Mouse (Mus musculus): ENCODE results near the gene Plxna4. TPM values are rescaled to one million over a fixed set of nuclear protein-coding genes. Genes with fewer than 3 reads are reported as not detected.

Gene Plxna4
- total RNA-seq, 1 experiment from 2014 or later, result not detected

DNA sequence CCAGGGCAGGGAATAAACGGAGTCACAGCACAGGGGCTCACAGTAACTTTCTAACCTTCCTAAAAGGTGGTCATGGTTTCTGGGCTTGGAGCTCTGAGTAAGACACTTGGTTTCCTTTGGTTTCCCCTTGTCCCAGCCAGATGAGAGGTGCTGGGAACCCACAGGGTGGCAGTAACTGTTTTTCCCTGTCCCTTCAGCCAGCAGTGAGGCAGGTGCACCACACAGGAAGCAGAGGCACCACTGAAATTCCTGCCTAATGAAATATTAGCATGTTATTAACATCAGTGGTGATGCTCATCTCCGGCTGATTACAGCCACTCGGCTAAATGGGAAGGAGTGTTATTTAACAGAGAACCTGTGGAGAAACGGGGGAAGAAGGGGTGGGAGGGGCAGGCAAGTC is 428.1 kb downstream of the Plxna4 start:
- no peak for ATAC-seq (replicated peaks; ENCODE audit: insufficient number of reproducible peaks, low FRiP score, low TSS enrichment, poor library complexity, severe bottlenecking)

DNA sequence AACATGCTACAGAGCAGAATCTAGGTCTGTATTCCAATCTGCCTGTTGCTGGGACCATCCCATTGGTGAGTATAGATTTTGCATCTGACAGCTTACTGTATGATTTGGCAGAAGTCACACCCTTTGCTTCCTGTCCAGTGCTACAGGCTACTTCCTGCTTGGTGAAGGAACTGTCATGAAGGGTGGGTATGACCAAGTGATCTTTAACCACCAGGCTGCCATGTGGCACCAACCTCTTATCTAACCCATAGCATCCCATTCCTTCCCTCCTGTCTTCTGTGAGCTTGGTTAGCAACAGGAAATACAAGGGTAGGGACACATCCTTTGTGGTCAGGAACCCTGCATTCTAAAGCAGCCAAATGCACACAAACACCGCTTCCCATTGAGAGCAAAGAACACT is 429.6 kb downstream of the Plxna4 start:
- no peak for ATAC-seq (replicated peaks; ENCODE audit: insufficient number of reproducible peaks, low FRiP score, low TSS enrichment, poor library complexity, severe bottlenecking)

- ATAC-seq (replicated peaks; ENCODE audit: insufficient number of reproducible peaks, low FRiP score, low TSS enrichment, poor library complexity, severe bottlenecking), result no peak
Observed at GRCm38 (mm10) chr6:32153170-32153569, 434.8 kb downstream of the Plxna4 start.

- ATAC-seq (replicated peaks; ENCODE audit: insufficient number of reproducible peaks, low FRiP score, low TSS enrichment, poor library complexity, severe bottlenecking), result no peak
Observed at GRCm38 (mm10) chr6:32150836-32151235, 437.2 kb downstream of the Plxna4 start.

DNA sequence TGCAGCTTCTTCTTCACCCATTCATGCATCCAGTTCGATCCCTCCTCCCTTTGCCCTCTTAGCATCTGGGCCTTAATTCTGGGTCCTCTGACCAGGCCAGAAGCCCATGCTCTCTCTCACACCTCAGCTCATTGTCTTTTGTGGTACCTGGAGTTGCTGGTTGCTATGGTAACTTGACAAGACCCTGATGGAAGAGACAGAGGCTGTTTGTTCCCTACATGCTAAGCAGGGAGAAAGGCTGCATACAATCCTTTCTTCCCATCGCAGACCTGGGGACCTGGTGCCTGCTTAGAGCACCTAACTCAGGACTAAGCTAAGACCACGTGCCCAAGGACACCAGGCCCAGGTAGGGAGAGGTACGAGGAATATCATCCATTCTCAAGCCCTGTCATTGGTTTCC is 443.2 kb downstream of the Plxna4 start:
- no peak for ATAC-seq (replicated peaks; ENCODE audit: insufficient number of reproducible peaks, low FRiP score, low TSS enrichment, poor library complexity, severe bottlenecking)

- no peak for ATAC-seq (replicated peaks; ENCODE audit: insufficient number of reproducible peaks, low FRiP score, low TSS enrichment, poor library complexity, severe bottlenecking)
Observed at GRCm38 (mm10) chr6:32139537-32139936, 448.5 kb downstream of the Plxna4 start.

DNA sequence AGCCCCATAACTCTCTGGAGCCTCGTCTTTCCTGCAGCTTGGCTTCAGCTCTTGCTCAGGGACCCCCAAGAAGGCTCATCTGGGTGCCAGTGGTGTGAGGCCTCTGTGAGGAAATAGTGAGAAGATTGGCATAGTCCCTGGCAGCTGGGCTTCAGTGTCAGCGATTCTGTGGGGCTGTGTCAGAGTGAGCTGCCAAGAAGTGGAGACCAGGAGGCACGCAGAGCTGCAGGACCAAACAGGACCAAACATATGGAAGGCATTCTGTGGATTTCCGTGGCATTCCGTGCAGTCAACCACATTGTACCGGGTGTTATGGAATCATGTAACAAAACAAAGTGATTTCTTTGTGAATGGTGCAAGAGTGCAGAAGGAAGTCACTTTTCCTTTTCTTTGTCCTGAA is 461.1 kb downstream of the Plxna4 start:
- ATAC-seq (replicated peaks; ENCODE audit: insufficient number of reproducible peaks, low FRiP score, low TSS enrichment, poor library complexity, severe bottlenecking), result no peak

DNA sequence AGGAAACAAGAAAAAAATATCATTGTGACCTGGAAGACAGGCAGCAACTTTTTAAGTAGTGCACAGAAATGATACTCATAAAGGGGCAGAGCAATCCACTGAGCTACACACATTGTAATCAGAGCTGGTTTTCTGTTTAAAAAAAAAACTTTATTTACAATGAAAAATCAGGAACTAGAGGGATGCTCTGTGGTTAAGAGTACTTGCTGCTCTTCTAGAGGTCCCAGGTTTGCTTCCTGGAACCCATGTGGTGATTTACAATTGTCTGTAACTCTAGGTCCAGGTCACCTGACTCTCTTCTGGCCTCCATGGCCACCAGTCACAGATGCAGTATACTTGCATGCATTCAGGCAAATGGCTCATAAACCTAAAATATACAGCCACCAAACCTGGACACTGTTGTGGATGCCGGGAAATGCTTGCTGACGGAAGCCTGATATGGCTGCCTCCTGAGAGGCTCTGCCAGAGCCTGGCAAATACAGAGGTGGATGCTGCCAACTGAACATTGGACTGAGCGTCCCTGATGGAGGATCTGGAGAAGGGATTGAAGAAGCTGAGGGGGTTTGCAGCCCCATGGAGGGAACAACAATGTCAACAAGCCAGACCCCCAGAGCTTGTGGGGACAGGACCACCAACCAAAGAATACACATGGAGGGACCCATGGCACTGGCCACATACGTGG is 465.3 kb downstream of the Plxna4 start:
- ATAC-seq (replicated peaks; ENCODE audit: insufficient number of reproducible peaks, low FRiP score, low TSS enrichment, poor library complexity, severe bottlenecking), result no peak

GRCm38 (mm10) chr6:32120931-32121330 is 467.1 kb downstream of the Plxna4 start:
- no peak for ATAC-seq (replicated peaks; ENCODE audit: insufficient number of reproducible peaks, low FRiP score, low TSS enrichment, poor library complexity, severe bottlenecking)

DNA sequence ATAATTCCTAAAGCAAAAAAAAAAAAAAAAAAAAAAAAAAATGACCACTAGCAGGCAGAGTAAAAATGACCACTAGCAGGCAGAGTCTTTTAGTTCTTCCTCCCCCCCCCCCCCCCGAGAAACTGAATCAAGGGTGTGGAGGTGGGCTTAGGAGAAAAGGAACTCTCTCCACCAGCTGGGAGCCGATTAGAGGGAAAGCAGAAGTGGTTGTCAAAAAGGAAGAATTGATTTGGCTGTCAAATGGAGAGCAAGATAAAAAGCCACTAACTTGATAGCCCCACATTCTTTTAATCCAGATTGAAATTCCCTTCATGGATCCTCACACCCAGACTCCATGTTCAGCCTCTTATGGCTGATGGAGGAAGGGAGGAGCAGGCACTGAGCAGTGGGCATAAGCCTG is 478.8 kb downstream of the Plxna4 start:
- no peak for ATAC-seq (replicated peaks; ENCODE audit: insufficient number of reproducible peaks, low FRiP score, low TSS enrichment, poor library complexity, severe bottlenecking)

- ATAC-seq (replicated peaks; ENCODE audit: insufficient number of reproducible peaks, low FRiP score, low TSS enrichment, poor library complexity, severe bottlenecking), result no peak
Observed at GRCm38 (mm10) chr6:32105547-32106275, 482.3 kb downstream of the Plxna4 start.

Measured in monocyte, adult 5-6 weeks (primary cell).